Mouse (Mus musculus) testis, adult 2 months (tissue): ENCODE results near the gene Ivd.

Source experiments
- CTCF ChIP-seq: fragments of 200-500 bp; IDR thresholded peaks from 2 replicates; pipeline ENCODE4 v1.5.1; 2012; ENCODE audit warnings: low read depth, mild to moderate bottlenecking, inconsistent platforms, low read length, moderate library complexity; ENCODE audit not compliant: control insufficient read depth, insufficient read depth, insufficient replicate concordance
- POLR2A ChIP-seq: fragments of 200-500 bp; IDR thresholded peaks from 2 replicates; pipeline ENCODE4 v1.6.1; 2012; ENCODE audit warnings: low read depth, mild to moderate bottlenecking, inconsistent platforms, low read length, moderate library complexity; ENCODE audit not compliant: control insufficient read depth

GRCm38 (mm10) chr2:118881956-118882355 is 20.2 kb downstream of the Ivd start:
- TF ChIP-seq CTCF: no peak
- TF ChIP-seq POLR2A: no peak
